Mouse (Mus musculus) large intestine, adult 2 months (tissue): ENCODE data around the gene Gm21719. TPM values are rescaled to one million over a fixed set of nuclear protein-coding genes. Genes with fewer than 3 reads are reported as not detected.
"Not testable (repeated sequence)": the region's sequence is repeated elsewhere in the genome, so short reads cannot be mapped to it uniquely, and the experiment has no call there.

Experiments
- DNase-seq: peaks from one replicate; pipeline ENCODE4 v3.0.0-alpha.2; 2012; ENCODE audit warnings: low read depth, low spot score
- WGBS: fragments of 180-500 bp; shearing (Covaris S2); methylation state at CpG from one replicate; pipeline ENCODE4 v1.1.7; 2018; 5-methylcytosine and 5-hydroxymethylcytosine counted together
- polyA plus RNA-seq: library from polyadenylated mRNA; depleted of rRNA; stranded (reverse); fragments of >200 nt; gene quantifications from 2 replicates; pipeline ENCODE4 v1.2.3, GENCODE M21; 2012; rRNA removed

Gm21719 gene
- not detected in 2 replicates for polyA plus RNA-seq

DNA sequence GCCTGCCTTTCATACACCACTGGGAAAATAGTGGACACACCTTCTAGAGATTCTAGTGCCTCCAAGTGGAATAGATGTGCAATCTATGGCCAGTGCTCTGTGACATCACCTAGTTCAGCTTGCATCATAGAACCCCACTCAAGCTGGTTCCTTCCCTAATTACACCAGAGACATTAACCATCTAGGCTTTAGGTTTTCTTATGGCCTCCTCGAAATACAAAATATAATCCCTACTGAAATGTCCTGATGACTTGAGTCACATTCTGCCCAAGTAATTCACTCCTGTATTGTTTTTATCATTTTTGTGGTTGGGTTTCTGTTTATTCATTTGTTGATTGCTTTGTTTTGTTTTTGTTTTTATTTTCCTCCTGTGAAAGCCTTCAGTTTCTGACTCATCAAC, at the start of gene Gm21719:
Gene Gm21719 (minus strand): TSS at position 101 of the 400 bp plus-strand sequence.
- WGBS, result 60% methylated on average over 1 of the region's 1 CpGs
- DNase-seq, result not testable (repeated sequence)

Other genes starting within 250 kb of the Gm21719 start
- not detected in 2 replicates for gene Gm28919, start 99.3 kb downstream of the Gm21719 start, polyA plus RNA-seq
- gene Gm20830, start 235.4 kb upstream of the Gm21719 start, polyA plus RNA-seq, result not detected in 2 replicates